Mouse (Mus musculus): ENCODE results near the gene Pmm2. TPM values are rescaled to one million over a fixed set of nuclear protein-coding genes. Genes with fewer than 3 reads are reported as not detected.

Gene Pmm2
- 51.1 and 52.1 TPM in 2 replicates for polyA plus RNA-seq (2012; rRNA removed)

DNA sequence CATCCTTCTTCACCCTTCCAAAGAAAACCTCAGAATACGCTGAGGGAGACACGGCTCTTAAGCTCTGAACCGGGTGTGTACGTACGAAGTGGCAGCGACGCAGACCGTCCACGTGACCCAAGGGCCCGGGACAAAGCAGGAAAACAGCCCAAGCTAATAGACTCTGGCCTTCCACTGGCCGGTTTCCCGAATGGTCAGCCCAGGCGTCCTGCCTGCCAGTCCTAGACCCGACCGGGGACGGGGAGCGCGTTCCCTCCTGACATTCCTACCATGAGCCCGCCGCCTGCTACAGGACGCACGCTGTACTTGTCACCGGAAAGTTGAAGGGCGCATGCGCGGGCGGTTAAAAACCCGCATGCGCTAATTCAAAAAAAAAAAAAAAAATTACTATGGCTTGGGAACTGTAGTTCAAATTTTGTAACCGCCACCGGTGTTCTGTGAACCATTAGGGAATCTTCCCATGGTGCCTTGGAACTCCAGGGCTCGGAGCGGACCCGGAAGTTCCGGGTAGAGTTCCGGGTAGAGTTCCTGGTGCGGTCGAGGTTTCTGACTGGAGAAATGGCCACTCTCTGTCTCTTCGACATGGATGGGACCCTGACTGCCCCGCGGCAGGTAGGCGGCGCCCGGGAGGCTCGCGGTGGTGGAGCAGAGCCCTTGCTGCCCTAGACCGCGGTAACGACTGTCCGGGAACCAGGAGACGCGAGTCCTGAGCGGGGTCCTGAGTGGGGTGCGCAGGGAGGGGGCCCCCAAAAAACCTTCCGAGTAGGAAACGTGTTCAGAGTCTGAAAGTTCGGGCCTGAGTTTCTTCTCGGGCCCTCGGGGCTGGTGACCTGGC lies at the start of gene Pmm2, which contains the start of gene Tmem186:
Gene Pmm2 (plus strand): TSS at position 458 of the 835 bp plus-strand sequence.
Gene Tmem186 (minus strand): TSS at position 496 of the 835 bp plus-strand sequence.
- peak; percentile 74 for DNase-seq (ENCODE audit: low spot score)

GRCm38 (mm10) chr16:8595411-8595810 lies 42.1 kb upstream of the Pmm2 start:
- no peak for DNase-seq (ENCODE audit: low spot score)

GRCm38 (mm10) chr16:8596336-8596735 lies 41.1 kb upstream of the Pmm2 start:
- DNase-seq (ENCODE audit: low spot score) = no peak

DNA sequence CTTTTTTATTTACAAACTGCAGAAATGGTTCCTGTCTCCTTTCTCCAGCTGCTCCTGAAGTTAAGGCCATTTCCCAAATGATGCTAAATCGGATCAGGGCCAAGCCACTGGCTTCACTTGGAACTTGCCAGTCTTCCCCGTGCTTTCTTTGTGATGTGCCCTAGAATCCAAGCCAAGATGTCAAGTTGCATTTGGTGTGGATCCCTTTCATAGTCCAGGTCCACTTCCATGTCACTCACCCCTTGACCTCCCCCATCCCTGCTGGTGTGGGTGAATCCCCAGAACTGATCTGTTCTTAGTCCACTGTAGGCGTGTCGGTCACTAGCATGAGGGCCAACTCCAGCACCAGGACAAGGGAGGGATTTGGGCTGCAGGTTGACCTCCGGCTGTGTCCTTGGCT lies 40.0 kb upstream of the Pmm2 start:
- no peak for DNase-seq (ENCODE audit: low spot score)

DNA sequence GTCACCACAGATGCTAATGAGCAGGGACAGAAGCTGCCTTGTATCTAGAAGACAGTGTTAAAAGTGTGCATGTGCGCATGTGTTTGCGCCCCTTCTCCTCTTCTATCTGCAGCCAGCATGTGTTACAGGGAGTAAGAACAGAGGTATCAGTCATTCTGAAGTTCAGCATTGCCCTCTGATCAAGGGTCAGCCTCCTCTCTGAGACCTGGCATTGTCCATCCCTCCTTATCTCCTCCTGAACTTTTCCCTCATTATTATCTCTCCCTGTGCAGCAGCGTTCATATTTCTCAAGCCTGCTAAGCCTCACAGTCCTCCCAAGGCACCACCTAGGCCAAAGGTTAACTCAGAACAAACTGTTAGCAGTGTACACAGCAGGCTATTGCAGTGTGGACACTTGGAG lies 33.7 kb upstream of the Pmm2 start:
- DNase-seq (ENCODE audit: low spot score) = no peak

- DNase-seq (ENCODE audit: low spot score) = no peak
These were observed 27.1 kb upstream of the Pmm2 start for GRCm38 (mm10) chr16:8610397-8610796.

DNA sequence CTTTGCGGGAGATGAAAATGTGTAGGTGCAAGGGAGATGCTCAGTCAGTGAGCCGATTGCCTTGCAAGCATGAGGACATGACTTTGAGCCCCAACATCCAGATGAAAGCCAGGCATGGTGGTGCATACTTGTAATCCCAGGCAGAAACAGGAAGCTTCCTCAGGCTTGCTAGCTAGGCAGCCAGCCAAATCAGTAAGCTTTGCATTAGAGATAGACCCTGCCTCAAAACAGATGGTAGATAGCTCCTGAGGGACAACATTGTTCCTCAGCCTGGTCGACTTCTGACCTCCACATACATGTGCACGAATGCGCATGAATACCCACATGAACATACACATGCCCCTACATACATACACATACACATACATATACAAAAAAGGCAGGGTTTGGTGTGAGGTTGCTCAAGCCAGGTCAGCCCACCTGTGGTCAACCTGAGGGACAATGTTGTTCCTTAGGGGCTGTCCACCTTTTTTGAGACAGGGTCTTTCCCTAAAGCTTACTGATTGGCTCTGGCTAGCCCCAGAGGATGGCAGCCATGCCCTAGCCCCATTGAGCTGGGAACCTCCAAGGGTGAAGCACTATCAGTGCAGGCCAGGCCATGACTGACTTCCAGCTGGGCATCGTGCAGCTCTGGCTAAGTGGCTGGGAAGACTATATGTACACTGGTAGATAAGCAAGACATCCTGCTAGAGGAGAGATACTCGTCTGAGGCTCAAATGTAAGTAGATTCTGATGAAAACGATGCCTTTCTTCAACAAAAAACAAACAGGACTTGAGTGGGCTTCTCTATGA lies 25.1 kb upstream of the Pmm2 start:
- no peak for DNase-seq (ENCODE audit: low spot score)

- no peak for DNase-seq (ENCODE audit: low spot score)
These were observed 24.4 kb upstream of the Pmm2 start for GRCm38 (mm10) chr16:8613039-8613438.

- no peak for DNase-seq (ENCODE audit: low spot score)
These were observed 24.0 kb upstream of the Pmm2 start for GRCm38 (mm10) chr16:8613447-8613846.

GRCm38 (mm10) chr16:8619659-8620314 lies 17.7 kb upstream of the Pmm2 start:
- DNase-seq (ENCODE audit: low spot score) = no peak

GRCm38 (mm10) chr16:8620315-8621115 lies 17.0 kb upstream of the Pmm2 start:
- no peak for DNase-seq (ENCODE audit: low spot score)

DNA sequence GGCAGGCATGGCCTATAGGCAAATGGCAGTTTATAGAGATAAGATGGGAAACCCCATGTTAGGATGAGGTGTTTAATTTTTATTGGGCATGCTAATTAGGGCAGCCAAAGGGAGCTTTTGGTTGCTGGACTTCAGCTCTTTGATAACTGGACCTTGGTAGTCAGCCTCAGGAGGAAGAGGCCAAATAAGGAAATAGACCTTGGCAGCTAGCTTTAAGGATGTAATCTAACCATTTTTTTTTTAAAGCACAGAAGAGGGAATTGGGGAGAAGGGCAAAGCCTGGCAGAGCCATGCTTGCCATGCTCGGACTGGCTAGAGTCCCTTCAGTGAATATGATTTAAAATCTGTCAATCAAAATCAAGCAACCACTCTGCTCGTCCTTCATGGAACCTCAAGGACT lies 7.1 kb upstream of the Pmm2 start:
- DNase-seq (ENCODE audit: low spot score) = no peak

DNA sequence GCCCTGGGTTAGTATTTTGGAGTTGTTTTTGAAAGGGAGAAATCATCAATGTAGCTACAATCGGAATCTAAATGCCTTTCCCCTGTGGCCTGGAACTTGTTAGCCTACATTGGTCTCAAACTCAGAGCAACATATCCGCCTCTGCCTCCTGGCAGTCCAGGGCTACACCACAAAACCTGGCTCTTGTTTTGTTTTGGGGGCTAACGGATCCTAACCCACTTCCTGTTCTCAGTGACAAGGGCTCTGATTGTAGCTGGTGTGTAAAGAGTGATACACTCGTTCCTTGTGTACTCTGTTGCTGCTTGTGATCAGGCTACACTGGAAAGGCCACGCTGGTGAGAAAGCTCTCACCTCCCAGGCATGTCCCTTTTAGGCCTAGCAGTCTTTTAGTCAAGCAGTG lies 6.0 kb upstream of the Pmm2 start:
- DNase-seq (ENCODE audit: low spot score) = no peak

DNA sequence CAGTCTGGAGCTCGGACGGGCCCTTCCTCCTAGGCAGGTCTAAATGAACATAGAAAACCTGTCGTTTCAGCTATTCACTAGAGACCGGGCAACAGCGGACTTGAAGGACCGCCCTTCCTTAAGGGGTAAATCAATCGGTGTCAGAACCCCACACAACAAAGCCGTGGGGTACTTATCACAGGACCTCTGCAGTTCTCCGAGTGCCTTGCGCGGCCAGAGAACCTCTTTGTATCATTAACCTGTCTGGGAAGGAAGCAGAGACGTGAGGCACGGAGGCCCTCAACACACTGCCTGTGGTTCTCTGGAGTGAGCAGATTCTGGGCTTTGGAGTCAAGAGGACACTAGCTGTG lies 632 bp upstream of the Pmm2 start:
- no peak for DNase-seq (ENCODE audit: low spot score)

- no peak for DNase-seq (ENCODE audit: low spot score)
These were observed 657 bp downstream of the Pmm2 start for GRCm38 (mm10) chr16:8638131-8638530.

GRCm38 (mm10) chr16:8639466-8640191 lies 2.2 kb downstream of the Pmm2 start:
- no peak for DNase-seq (ENCODE audit: low spot score)

DNA sequence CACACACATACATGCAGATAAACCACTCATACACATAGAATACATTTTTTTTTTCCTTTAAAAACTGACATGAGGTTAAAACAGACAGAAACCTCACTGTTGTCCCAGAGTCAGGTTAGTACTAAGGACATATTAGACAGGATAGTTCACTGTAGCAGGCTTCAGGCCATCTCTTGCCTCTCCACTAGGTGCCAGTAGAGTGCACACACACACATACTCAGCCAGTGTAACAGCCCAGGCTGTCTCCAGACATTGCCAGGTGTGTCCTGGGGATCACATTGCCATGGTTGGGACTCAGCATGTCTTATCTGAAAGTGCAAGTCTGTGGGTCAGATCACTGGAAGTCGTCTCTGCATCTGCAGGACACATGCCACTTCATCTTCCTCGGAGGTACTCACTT lies 6.4 kb downstream of the Pmm2 start:
- DNase-seq (ENCODE audit: low spot score) = no peak

DNA sequence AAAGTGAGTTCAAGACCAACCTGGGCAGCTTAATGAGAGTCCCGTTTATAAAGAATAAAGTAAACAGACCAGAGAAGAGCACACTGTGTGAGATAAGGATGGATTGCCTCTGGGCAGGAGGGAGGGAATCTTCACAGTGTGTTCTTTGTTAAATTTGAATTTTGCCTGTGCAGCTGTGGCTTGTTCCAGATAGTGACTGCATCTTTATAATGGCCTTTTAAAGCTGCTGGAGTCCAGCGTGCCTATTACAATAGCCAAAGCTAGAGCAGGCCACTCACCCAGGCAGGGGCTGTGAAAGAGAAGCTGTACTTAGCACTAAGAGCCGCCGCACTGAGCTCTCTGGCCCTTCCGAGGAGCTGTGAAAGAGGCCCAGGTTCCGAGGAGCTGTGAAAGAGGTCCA lies 8.1 kb downstream of the Pmm2 start:
- no peak for DNase-seq (ENCODE audit: low spot score)

DNA sequence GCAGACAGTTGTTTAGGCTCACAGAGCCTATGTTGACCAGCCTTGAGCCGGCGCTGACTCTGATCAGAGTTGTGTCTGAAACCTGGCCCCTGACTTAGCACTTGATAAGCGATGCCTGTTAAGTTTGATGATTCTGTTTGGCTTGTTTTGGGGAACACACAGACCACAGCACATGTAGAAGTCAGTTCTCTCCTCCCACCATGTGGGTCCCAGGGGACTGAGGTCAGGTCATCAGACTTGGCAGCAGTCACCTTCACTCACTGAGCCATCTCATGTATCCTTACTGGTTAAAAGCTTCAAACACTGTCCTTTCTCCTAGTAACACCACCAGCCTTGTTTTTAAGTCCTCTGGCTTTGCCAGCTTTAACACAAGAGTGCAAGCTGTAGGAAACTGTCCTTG lies 12.5 kb downstream of the Pmm2 start:
- no peak for DNase-seq (ENCODE audit: low spot score)

DNA sequence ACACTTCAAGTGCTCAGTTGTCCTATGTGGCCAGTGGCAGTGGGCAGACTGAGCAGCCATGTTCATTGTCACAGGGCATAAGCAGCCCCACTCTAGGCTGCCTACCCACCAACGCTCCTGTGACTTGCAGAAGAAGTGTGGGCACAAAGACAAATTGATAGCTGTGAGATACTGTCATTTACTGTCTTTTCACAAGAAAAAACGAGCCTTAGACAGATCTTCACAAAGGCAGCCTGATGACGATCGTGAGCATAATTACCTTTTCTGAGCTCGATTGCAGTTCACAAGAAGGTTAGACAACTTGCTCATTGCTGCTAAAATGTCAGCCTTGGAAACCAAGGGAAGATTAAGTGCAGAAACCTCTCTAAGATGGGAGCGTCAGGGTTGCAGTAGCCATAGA lies 17.6 kb downstream of the Pmm2 start:
- no peak for DNase-seq (ENCODE audit: low spot score)

DNA sequence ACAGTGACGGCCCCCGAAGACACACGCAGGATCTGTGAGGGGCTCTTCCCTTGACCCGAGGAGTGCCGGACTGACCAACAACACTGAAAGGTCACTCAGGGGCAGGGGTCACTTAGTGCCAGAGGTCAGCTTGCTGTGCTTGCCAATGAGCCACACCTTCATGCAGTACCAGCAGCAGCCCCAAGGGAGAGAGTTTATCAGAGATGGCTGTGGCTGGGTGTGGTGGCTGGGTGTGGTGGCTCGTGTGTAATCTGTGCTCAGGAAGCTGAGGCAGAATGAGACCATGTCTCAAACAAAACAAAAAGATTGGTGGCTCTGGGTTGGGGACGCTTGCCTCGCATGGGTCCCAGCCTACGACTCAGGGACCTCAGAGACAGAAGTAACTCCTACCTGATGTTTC lies 18.1 kb downstream of the Pmm2 start:
- no peak for DNase-seq (ENCODE audit: low spot score)

All from urinary bladder, adult 2 months (tissue).